Comparison of ENCODE assay signal across 8 mouse cellular contexts in genomic region chr9:70543048-70543880, GRCm38 (mm10). TPM values are rescaled to one million over a fixed set of nuclear protein-coding genes. Genes with fewer than 3 reads are reported as not detected.
DNase-seq lines count a peak whose midpoint lies in the region; ATAC-seq and TF ChIP-seq lines count a peak whose summit lies in the region.

No protein-coding gene starts in this region.

- peak; percentile 84 for ATAC-seq in kidney, embryonic 15.5 days (replicated peaks; ENCODE audit: low FRiP score)
- ATAC-seq in common myeloid progenitor, adult 5-6 weeks (replicated peaks; ENCODE audit: low read depth, poor library complexity, severe bottlenecking) = peak; percentile 43
- ATAC-seq in heart, embryonic 16.5 days (replicated peaks; ENCODE audit: extremely low read depth, insufficient read depth, low FRiP score) = peak; percentile 70
- peak; percentile 78 for ATAC-seq in neural tube, embryonic 12.5 days (ENCODE audit: low FRiP score, low read depth)

- peaks cover 10% of the 10 kb centered on the region for H3K36me3 ChIP-seq in kidney, embryonic 15.5 days
- H3K36me3 ChIP-seq in heart, embryonic 16.5 days (ENCODE audit: control insufficient read depth, insufficient read depth) = no peaks in the 10 kb centered on the region
- peaks cover 5% of the 10 kb centered on the region for H3K36me3 ChIP-seq in liver, adult 2 months (ENCODE audit: control insufficient read depth, insufficient read depth, low read length)
- 0 out of 2 replicates have a peak, but pooled peaks cover 3% of the 10 kb centered on the region for H3K36me3 ChIP-seq in neural tube, embryonic 12.5 days

- no peak for TF ChIP-seq POLR2A in liver, adult 2 months (IDR thresholded peaks at IDR 0.05; ENCODE audit: extremely low read depth, insufficient read depth, low read length)

- TF ChIP-seq CTCF in liver, adult 2 months (IDR thresholded peaks at IDR 0.05; ENCODE audit: low read depth, low read length) = no peak

- peak overlapping the region; percentile 99 for H3K27ac ChIP-seq in kidney, embryonic 15.5 days
- peak overlapping the region; percentile 98 for H3K27ac ChIP-seq in heart, embryonic 16.5 days (ENCODE audit: low read length)
- H3K27ac ChIP-seq in liver, adult 2 months (replicated peaks; ENCODE audit: insufficient read depth, low read depth, low read length) = peak overlapping the region; percentile 88
- peak overlapping the region; percentile 98 for H3K27ac ChIP-seq in neural tube, embryonic 12.5 days

- peak overlapping the region; percentile 95 for H3K9ac ChIP-seq in kidney, embryonic 15.5 days
- peak overlapping the region; percentile 87 for H3K9ac ChIP-seq in heart, embryonic 16.5 days (ENCODE audit: low read length)
- H3K9ac ChIP-seq in liver, adult 2 months (ENCODE audit: low read depth, low read length) = peak overlapping the region; percentile 93
- H3K9ac ChIP-seq in neural tube, embryonic 12.5 days = peak overlapping the region; percentile 97

- no peaks in the 10 kb centered on the region for H3K9me3 ChIP-seq in kidney, embryonic 15.5 days (replicated peaks)
- H3K9me3 ChIP-seq in heart, embryonic 16.5 days (replicated peaks; ENCODE audit: control insufficient read depth, low read length) = no peaks in the 10 kb centered on the region
- no peaks in the 10 kb centered on the region for H3K9me3 ChIP-seq in neural tube, embryonic 12.5 days

- peaks cover 3% of the 10 kb centered on the region; the same call in 1 of the 2 replicates for H3K79me2 ChIP-seq in liver, adult 2 months (ENCODE audit: control insufficient read depth, insufficient read depth, low read length)

- 1% methylated on average over 64 of the region's 64 CpGs for WGBS in kidney, embryonic 15.5 days
- WGBS in heart, embryonic 16.5 days = under 1% methylated on average over 63 of the region's 64 CpGs
- WGBS in liver, adult 2 months = under 1% methylated on average over 64 of the region's 64 CpGs
- 1% methylated on average over 64 of the region's 64 CpGs for WGBS in neural tube, embryonic 12.5 days

- peaks cover 14% of the 10 kb centered on the region for H3K4me1 ChIP-seq in kidney, embryonic 15.5 days
- H3K4me1 ChIP-seq in heart, embryonic 16.5 days (ENCODE audit: control insufficient read depth, insufficient read depth, low read length) = peaks cover 12% of the 10 kb centered on the region
- H3K4me1 ChIP-seq in liver, adult 2 months (ENCODE audit: control insufficient read depth, insufficient read depth, low read length) = peaks cover 4% of the 10 kb centered on the region; the same call in 1 of the 2 replicates
- peaks cover 20% of the 10 kb centered on the region for H3K4me1 ChIP-seq in neural tube, embryonic 12.5 days

- peak overlapping the region; percentile 88 for H3K4me2 ChIP-seq in kidney, embryonic 15.5 days
- peak overlapping the region; percentile 77 for H3K4me2 ChIP-seq in heart, embryonic 16.5 days (ENCODE audit: low read depth, low read length)
- peak overlapping the region; percentile 69 for H3K4me2 ChIP-seq in neural tube, embryonic 12.5 days (replicated peaks)

- DNase-seq in kidney, adult 8-10 months = no peak
- DNase-seq in ES-CJ7 (ENCODE audit: low read depth, low spot score) = peak; percentile 34
- peak; percentile 47 for DNase-seq in liver, adult 2 months (ENCODE audit: extremely low read depth, low read depth, low spot score)
- DNase-seq in cerebellum, adult 11 months = no peak

- no peaks in the 10 kb centered on the region for H3K27me3 ChIP-seq in kidney, embryonic 15.5 days
- H3K27me3 ChIP-seq in heart, embryonic 16.5 days (ENCODE audit: control insufficient read depth, insufficient read depth, low read length) = no peaks in the 10 kb centered on the region
- no peaks in the 10 kb centered on the region for H3K27me3 ChIP-seq in liver, adult 2 months (ENCODE audit: control insufficient read depth, insufficient read depth, low read length)
- no peaks in the 10 kb centered on the region for H3K27me3 ChIP-seq in neural tube, embryonic 12.5 days (replicated peaks)

- H3K4me3 ChIP-seq in kidney, embryonic 15.5 days (replicated peaks) = peak overlapping the region; percentile 95
- H3K4me3 ChIP-seq in heart, embryonic 16.5 days (ENCODE audit: low read length) = peak overlapping the region; percentile 79
- peak overlapping the region; percentile 92 for H3K4me3 ChIP-seq in liver, adult 2 months (ENCODE audit: insufficient read depth, low read depth, low read length)
- H3K4me3 ChIP-seq in neural tube, embryonic 12.5 days = peak overlapping the region; percentile 93

RNA-seq across cellular contexts. Expression of gene Sltm, which starts 0.7 kb away (rescaled TPM):
- polyA plus RNA-seq in kidney, embryonic 15.5 days (2015; fragmentation: Nextera tagmentation; extraction: Ambion mirVana) = 55.9 and 63.1 TPM in 2 replicates
- 114 and 131 TPM in 2 replicates for total RNA-seq in common myeloid progenitor, adult 5-6 weeks (2017)
- 32.4 and 35.6 TPM in 2 replicates for polyA plus RNA-seq in heart, embryonic 16.5 days (2015; fragmentation: Nextera tagmentation; extraction: Ambion mirVana)
- 16.5 and 17.6 TPM in 2 replicates for total RNA-seq in liver, adult 2 months (2014; rRNA removed)
- polyA plus RNA-seq in liver, adult 2 months (2012; rRNA removed) = 2.8 and 3.5 TPM in 2 replicates
- polyA plus RNA-seq in neural tube, embryonic 12.5 days (2016; fragmentation: Nextera tagmentation; extraction: Ambion mirVana) = 73.8 and 83.1 TPM in 2 replicates

RNA-seq across cellular contexts. Expression of gene Rnf111, which starts 39.7 kb away (rescaled TPM):
- 30.3 and 31.7 TPM in 2 replicates for polyA plus RNA-seq in kidney, embryonic 15.5 days (2015; fragmentation: Nextera tagmentation; extraction: Ambion mirVana)
- 31.3 and 38.7 TPM in 2 replicates for total RNA-seq in common myeloid progenitor, adult 5-6 weeks (2017)
- 19.5 and 19.8 TPM in 2 replicates for polyA plus RNA-seq in heart, embryonic 16.5 days (2015; fragmentation: Nextera tagmentation; extraction: Ambion mirVana)
- 18.4 and 21.1 TPM in 2 replicates for total RNA-seq in liver, adult 2 months (2014; rRNA removed)
- 16.8 and 23.5 TPM in 2 replicates for polyA plus RNA-seq in liver, adult 2 months (2012; rRNA removed)
- polyA plus RNA-seq in neural tube, embryonic 12.5 days (2016; fragmentation: Nextera tagmentation; extraction: Ambion mirVana) = 45.2 and 48.2 TPM in 2 replicates

Comparison
In these comparisons a context has a peak if more than half of its experiments do, and no peak if none do; other contexts are left out.
1. DNase-seq: peak in ES-CJ7 (single experiment) and liver, adult 2 months (single experiment); none in kidney, adult 8-10 months (0 of 2) and cerebellum, adult 11 months (single experiment).
2. Peak in every context shown above with its lines, with median percentiles within 50 percentile points of each other: ATAC-seq, H3K27ac ChIP-seq, H3K4me2 ChIP-seq, H3K4me3 ChIP-seq and H3K9ac ChIP-seq.